Comparison of ENCODE assay signal across 8 mouse cellular contexts in genomic region chr14:61680818-61681707, GRCm38 (mm10).
A peak's percentile ranks its signal among the peaks of the same experiment; 100 is the strongest.
DNase-seq lines count a peak whose midpoint lies in the region; ATAC-seq lines count a peak whose summit lies in the region.

No protein-coding gene starts in this region.

- H3K9ac ChIP-seq in intestine, embryonic 14.5 days (ENCODE audit: low read length), result peak overlapping the region; percentile 74

- H3K4me3 ChIP-seq in intestine, embryonic 14.5 days (ENCODE audit: low read depth, low read length), result peak overlapping the region; percentile 82

- intact Hi-C loops in gastrocnemius, postnatal 14 days (cut with DNase I; ENCODE audit: low total_unique reads), result loop anchor here (5.0 kb wide), 1 partner anchor 34 kb away; no protein-coding TSS in a partner anchor
- intact Hi-C loops in left cerebral cortex, postnatal 14 days (cut with DNase I), result loop anchor here (2.0 kb wide), 1 partner anchor 32 kb away; no protein-coding TSS in a partner anchor

- peak; percentile 95 for DNase-seq in adrenal gland, adult 2 months
- peak; percentile 93 for DNase-seq in embryo, embryonic 10.5 days (ENCODE audit: low spot score)
- DNase-seq in gastrocnemius, postnatal 14 days, result peak; percentile 95
- peak; percentile 93 for DNase-seq in intestine, embryonic 14.5 days (ENCODE audit: low spot score)
- peak; percentile 88 to 89 for DNase-seq in left cerebral cortex, postnatal 14 days (ENCODE audit: low spot score in 2 of 2)
- peak; percentile 69 to 75 for DNase-seq in right cerebral cortex, postnatal 36 days (ENCODE audit: low spot score in 2 of 2)
- DNase-seq in urinary bladder, postnatal 4 days (ENCODE audit: low spot score in 2 of 2), result peak; percentile 85 to 89

- H3K27ac ChIP-seq in intestine, embryonic 14.5 days (ENCODE audit: low read depth), result peak overlapping the region; percentile 74

- no peaks in the 10 kb centered on the region for H3K9me3 ChIP-seq in intestine, embryonic 14.5 days (ENCODE audit: control insufficient read depth, low read length)

- H3K4me1 ChIP-seq in intestine, embryonic 14.5 days (replicated peaks; ENCODE audit: control insufficient read depth, insufficient read depth, low read length), result peaks cover 15% of the 10 kb centered on the region; the same call in 1 of the 2 replicates

- peaks cover 31% of the 10 kb centered on the region for H3K27me3 ChIP-seq in intestine, embryonic 14.5 days (replicated peaks; ENCODE audit: control insufficient read depth, insufficient read depth, low read length)

- WGBS in intestine, embryonic 14.5 days, result 1% methylated on average over 45 of the region's 50 CpGs

- H3K4me2 ChIP-seq in intestine, embryonic 14.5 days (ENCODE audit: low read length), result peak overlapping the region; percentile 95

- ATAC-seq in intestine, embryonic 14.5 days (replicated peaks; ENCODE audit: low FRiP score, low TSS enrichment, low read depth), result peak; percentile 84
- peak; percentile 75 for ATAC-seq in megakaryocyte-erythroid progenitor cell, adult 5-6 weeks (replicated peaks; ENCODE audit: low FRiP score, low TSS enrichment, poor library complexity, severe bottlenecking)

- no peaks in the 10 kb centered on the region for H3K36me3 ChIP-seq in intestine, embryonic 14.5 days (ENCODE audit: control insufficient read depth, insufficient read depth, low read length)

Comparison
In these comparisons a context has a peak if more than half of its experiments do, and no peak if none do; other contexts are left out.
1. Peak in every context shown above with its lines: DNase-seq, ATAC-seq, H3K4me3 ChIP-seq and H3K27ac ChIP-seq.